Mouse (Mus musculus): ENCODE measurements around the gene Gm9837. TPM values are rescaled to one million over a fixed set of nuclear protein-coding genes. Genes with fewer than 3 reads are reported as not detected.

The Gm9837 gene
- total RNA-seq, 2 experiments from 2014 or later, result not detected

GRCm38 (mm10) chr11:53461727-53462126, 8.6 kb downstream of the Gm9837 start:
- intact Hi-C loops (cut with DNase I), result loop anchor here (10.0 kb wide), 1 partner anchor 393 kb away; the partner anchor contains the start of gene Gm12216
- DNase-seq (ENCODE audit: low spot score in 2 of 2), result no peak

- intact Hi-C loops (cut with DNase I), result loop anchor here (10.0 kb wide), 1 partner anchor 395 kb away; the partner anchor contains the start of gene Gm12216
- DNase-seq (ENCODE audit: low spot score in 2 of 2), result no peak
Observed at GRCm38 (mm10) chr11:53460192-53460591, 10.1 kb downstream of the Gm9837 start.

GRCm38 (mm10) chr11:53458996-53459395, 11.3 kb downstream of the Gm9837 start:
- intact Hi-C loops (cut with DNase I), result no loop called here
- no peak for DNase-seq (ENCODE audit: low spot score in 2 of 2)

- DNase-seq (ENCODE audit: low spot score in 2 of 2), result no peak
- intact Hi-C loops (cut with DNase I), result no loop called here
Observed at GRCm38 (mm10) chr11:53457372-53457954, 12.8 kb downstream of the Gm9837 start.

- intact Hi-C loops (cut with DNase I), result no loop called here
Observed at GRCm38 (mm10) chr11:53456474-53457371, 13.6 kb downstream of the Gm9837 start, which contains the start of the genes Gm10447 and Shroom1. Gene Gm10447 (minus strand): TSS chr11:53457110. Gene Shroom1 (plus strand): TSS chr11:53457205.

GRCm38 (mm10) chr11:53453031-53453430, 17.2 kb downstream of the Gm9837 start:
- no peak for DNase-seq (ENCODE audit: low spot score in 2 of 2)
- intact Hi-C loops (cut with DNase I), result no loop called here

More at GRCm38 (mm10) chr11:53456474-53457371, 13.6 kb downstream of the Gm9837 start, which contains the start of the genes Gm10447 and Shroom1:
- peak in 1 of 2 experiments; percentile 51 for DNase-seq (ENCODE audit: low spot score in 2 of 2)

- DNase-seq (ENCODE audit: low spot score in 2 of 2), result no peak
Observed at GRCm38 (mm10) chr11:53452396-53452795, 17.9 kb downstream of the Gm9837 start.

GRCm38 (mm10) chr11:53451361-53451760, 18.9 kb downstream of the Gm9837 start:
- intact Hi-C loops (cut with DNase I), result no loop called here
- no peak for DNase-seq (ENCODE audit: low spot score in 2 of 2)

More at GRCm38 (mm10) chr11:53452396-53452795, 17.9 kb downstream of the Gm9837 start:
- intact Hi-C loops (cut with DNase I), result no loop called here

GRCm38 (mm10) chr11:53450070-53450705, 20.1 kb downstream of the Gm9837 start:
- intact Hi-C loops (cut with DNase I), result no loop called here
- no peak for DNase-seq (ENCODE audit: low spot score in 2 of 2)

- intact Hi-C loops (cut with DNase I), result no loop called here
- DNase-seq (ENCODE audit: low spot score in 2 of 2), result no peak
Observed at GRCm38 (mm10) chr11:53448529-53448928, 21.8 kb downstream of the Gm9837 start.

GRCm38 (mm10) chr11:53447996-53448395, 22.3 kb downstream of the Gm9837 start:
- intact Hi-C loops (cut with DNase I), result no loop called here
- no peak for DNase-seq (ENCODE audit: low spot score in 2 of 2)

GRCm38 (mm10) chr11:53446183-53446582, 24.1 kb downstream of the Gm9837 start:
- intact Hi-C loops (cut with DNase I), result no loop called here
- DNase-seq (ENCODE audit: low spot score in 2 of 2), result no peak

GRCm38 (mm10) chr11:53445562-53445961, 24.7 kb downstream of the Gm9837 start:
- intact Hi-C loops (cut with DNase I), result no loop called here
- DNase-seq (ENCODE audit: low spot score in 2 of 2), result no peak

GRCm38 (mm10) chr11:53443861-53444260, 26.4 kb downstream of the Gm9837 start:
- intact Hi-C loops (cut with DNase I), result no loop called here
- DNase-seq (ENCODE audit: low spot score in 2 of 2), result peak in 1 of 2 experiments; percentile 35

- intact Hi-C loops (cut with DNase I), result no loop called here
- DNase-seq (ENCODE audit: low spot score in 2 of 2), result no peak
Observed at GRCm38 (mm10) chr11:53441921-53442320, 28.4 kb downstream of the Gm9837 start.

GRCm38 (mm10) chr11:53436338-53436737, 33.9 kb downstream of the Gm9837 start:
- intact Hi-C loops (cut with DNase I), result no loop called here
- DNase-seq (ENCODE audit: low spot score in 2 of 2), result no peak

GRCm38 (mm10) chr11:53435504-53435903, 34.8 kb downstream of the Gm9837 start:
- DNase-seq (ENCODE audit: low spot score in 2 of 2), result no peak
- intact Hi-C loops (cut with DNase I), result no loop called here

GRCm38 (mm10) chr11:53433057-53433456, 37.2 kb downstream of the Gm9837 start:
- no peak for DNase-seq (ENCODE audit: low spot score in 2 of 2)
- intact Hi-C loops (cut with DNase I), result no loop called here

GRCm38 (mm10) chr11:53431347-53432056, 38.8 kb downstream of the Gm9837 start:
- no peak for DNase-seq (ENCODE audit: low spot score in 2 of 2)
- intact Hi-C loops (cut with DNase I), result no loop called here
